Mouse (Mus musculus): ENCODE measurements around the gene Fsd2. TPM values are rescaled to one million over a fixed set of nuclear protein-coding genes. Genes with fewer than 3 reads are reported as not detected.

The Fsd2 gene
- polyA plus RNA-seq, 1 experiment: 0.18 TPM

GRCm38 (mm10) chr7:81593387-81593786 is 26.6 kb upstream of the Fsd2 start:
- DNase-seq (ENCODE audit: low read depth): no peak
- TF ChIP-seq CTCF (IDR thresholded peaks at IDR 0.05; ENCODE audit: borderline replicate concordance, extremely low read depth, insufficient read depth, insufficient read length) (no peak), POLR2A (IDR thresholded peaks at IDR 0.05; ENCODE audit: borderline replicate concordance, extremely low read depth, insufficient read depth, insufficient read length, poor library complexity, severe bottlenecking) (no peak)

DNA sequence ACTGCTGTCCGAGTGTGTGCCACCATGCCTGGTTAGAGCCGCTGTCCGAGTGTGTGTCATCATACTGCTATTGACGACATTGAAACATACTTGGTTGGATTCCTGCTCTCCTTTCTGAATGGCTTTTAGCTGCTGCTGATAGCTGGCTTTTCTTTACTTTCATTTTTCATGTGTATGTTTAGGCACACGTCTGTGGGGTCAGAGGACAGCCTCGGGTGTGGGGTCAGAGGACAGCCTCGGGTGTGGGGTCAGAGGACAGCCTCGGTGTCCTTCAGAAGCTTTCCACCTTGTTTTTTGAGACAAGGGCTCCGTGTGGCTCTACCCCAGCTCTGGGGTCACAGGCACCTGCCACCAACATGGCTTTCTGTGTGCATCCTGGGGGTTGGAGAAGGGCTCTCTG is 25.9 kb upstream of the Fsd2 start:
- TF ChIP-seq POLR2A (IDR thresholded peaks at IDR 0.05; ENCODE audit: borderline replicate concordance, extremely low read depth, insufficient read depth, insufficient read length, poor library complexity, severe bottlenecking) (no peak), CTCF (IDR thresholded peaks at IDR 0.05; ENCODE audit: borderline replicate concordance, extremely low read depth, insufficient read depth, insufficient read length) (no peak)
- DNase-seq (ENCODE audit: low read depth): no peak

DNA sequence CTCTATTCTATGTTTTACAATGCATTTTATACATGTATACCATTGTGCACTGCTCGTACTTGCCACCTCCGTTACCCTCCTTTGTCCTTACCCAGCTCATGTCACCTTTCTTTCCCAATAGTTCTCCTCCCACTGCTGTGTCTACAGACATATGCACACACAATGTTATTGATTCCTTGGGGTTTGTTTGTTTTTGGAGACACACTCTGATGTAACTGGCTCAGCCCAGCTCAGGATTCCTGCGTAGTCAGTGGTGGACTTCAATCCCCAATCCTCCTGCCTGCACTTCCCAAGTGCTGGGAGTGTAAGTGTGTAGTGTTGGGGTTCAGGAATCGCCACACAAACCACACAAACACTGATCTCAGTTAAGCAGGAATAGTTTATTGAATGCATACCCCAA is 20.5 kb upstream of the Fsd2 start:
- no peak for DNase-seq (ENCODE audit: low read depth)
- no peak for TF ChIP-seq POLR2A (IDR thresholded peaks at IDR 0.05; ENCODE audit: borderline replicate concordance, extremely low read depth, insufficient read depth, insufficient read length, poor library complexity, severe bottlenecking)
- TF ChIP-seq CTCF (IDR thresholded peaks at IDR 0.05; ENCODE audit: borderline replicate concordance, extremely low read depth, insufficient read depth, insufficient read length): no peak

DNA sequence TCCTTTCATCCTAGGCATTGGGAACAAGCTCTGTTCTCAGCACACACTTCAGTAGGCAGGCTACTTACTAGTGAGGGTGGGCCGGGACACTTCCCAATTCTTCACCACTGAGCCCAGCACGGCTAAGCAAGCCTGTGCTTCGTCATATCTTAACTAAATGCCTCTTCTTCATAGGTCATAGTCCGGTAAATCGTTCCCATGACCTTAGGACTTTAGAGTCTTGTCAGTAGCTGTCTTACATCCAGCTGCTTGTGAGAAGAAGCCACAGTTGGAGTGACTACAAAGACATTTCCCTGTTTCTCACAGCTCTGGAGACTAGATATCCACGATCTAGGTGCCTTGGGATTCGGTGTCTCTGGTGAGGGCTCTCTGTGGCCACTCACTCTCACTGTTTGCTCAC is 18.6 kb upstream of the Fsd2 start:
- DNase-seq (ENCODE audit: low read depth): no peak
- TF ChIP-seq POLR2A (IDR thresholded peaks at IDR 0.05; ENCODE audit: borderline replicate concordance, extremely low read depth, insufficient read depth, insufficient read length, poor library complexity, severe bottlenecking) (no peak), CTCF (IDR thresholded peaks at IDR 0.05; ENCODE audit: borderline replicate concordance, extremely low read depth, insufficient read depth, insufficient read length) (no peak)

- no peak; the same call in 1 of the 2 replicates for TF ChIP-seq CTCF (IDR thresholded peaks at IDR 0.05; ENCODE audit: borderline replicate concordance, extremely low read depth, insufficient read depth, insufficient read length)
- TF ChIP-seq POLR2A (IDR thresholded peaks at IDR 0.05; ENCODE audit: borderline replicate concordance, extremely low read depth, insufficient read depth, insufficient read length, poor library complexity, severe bottlenecking): no peak
- no peak for DNase-seq (ENCODE audit: low read depth)
These were observed 16.8 kb upstream of the Fsd2 start for GRCm38 (mm10) chr7:81583512-81583911.

- no peak for DNase-seq (ENCODE audit: low read depth)
- TF ChIP-seq CTCF (IDR thresholded peaks at IDR 0.05; ENCODE audit: borderline replicate concordance, extremely low read depth, insufficient read depth, insufficient read length) (no peak), POLR2A (IDR thresholded peaks at IDR 0.05; ENCODE audit: borderline replicate concordance, extremely low read depth, insufficient read depth, insufficient read length, poor library complexity, severe bottlenecking) (no peak)
These were observed 12.6 kb upstream of the Fsd2 start for GRCm38 (mm10) chr7:81579312-81579711.

DNA sequence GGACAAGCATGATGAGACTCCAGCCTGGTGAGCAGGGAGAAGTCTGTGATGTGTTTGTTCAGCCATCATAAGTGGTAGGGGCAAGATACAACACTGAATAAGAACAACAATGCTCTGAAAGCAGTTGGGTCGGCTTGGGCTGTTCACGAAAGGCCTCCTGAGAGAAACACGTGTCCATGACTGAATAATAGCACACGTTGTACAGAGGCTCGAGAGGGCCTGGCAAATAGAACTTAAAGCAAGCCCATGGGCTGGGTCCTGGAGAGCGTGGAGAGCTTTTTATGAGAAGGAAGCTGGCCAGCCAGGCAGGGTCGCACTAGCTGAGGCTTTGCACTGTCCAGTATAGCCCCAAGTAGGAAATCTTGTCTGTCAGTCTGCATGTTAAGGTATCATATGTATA is 11.7 kb upstream of the Fsd2 start:
- TF ChIP-seq CTCF (IDR thresholded peaks at IDR 0.05; ENCODE audit: borderline replicate concordance, extremely low read depth, insufficient read depth, insufficient read length) (no peak), POLR2A (IDR thresholded peaks at IDR 0.05; ENCODE audit: borderline replicate concordance, extremely low read depth, insufficient read depth, insufficient read length, poor library complexity, severe bottlenecking) (no peak)
- DNase-seq (ENCODE audit: low read depth): no peak

DNA sequence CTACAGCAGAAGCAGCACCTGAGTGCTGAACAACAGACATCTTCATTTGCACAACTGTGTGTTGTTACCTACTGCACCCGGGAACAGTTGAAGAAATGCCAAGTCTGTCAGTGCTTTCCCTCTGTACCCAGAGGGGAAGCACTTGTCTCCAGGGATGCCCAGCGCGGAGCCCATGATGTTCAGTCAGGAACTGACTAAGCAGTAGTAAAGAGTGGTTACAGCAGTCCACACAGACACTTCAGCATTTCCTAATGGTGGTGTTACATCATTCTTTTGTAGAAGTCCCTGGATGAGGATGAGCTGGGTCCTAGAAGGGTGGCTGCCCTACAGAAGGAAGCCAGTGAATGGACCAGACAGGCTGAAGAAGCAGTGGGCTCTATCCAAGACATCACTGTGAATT is 11.1 kb upstream of the Fsd2 start:
- no peak for DNase-seq (ENCODE audit: low read depth)
- no peak for TF ChIP-seq CTCF (IDR thresholded peaks at IDR 0.05; ENCODE audit: borderline replicate concordance, extremely low read depth, insufficient read depth, insufficient read length)
- no peak for TF ChIP-seq POLR2A (IDR thresholded peaks at IDR 0.05; ENCODE audit: borderline replicate concordance, extremely low read depth, insufficient read depth, insufficient read length, poor library complexity, severe bottlenecking)

- TF ChIP-seq CTCF (IDR thresholded peaks at IDR 0.05; ENCODE audit: borderline replicate concordance, extremely low read depth, insufficient read depth, insufficient read length): no peak
- TF ChIP-seq POLR2A (IDR thresholded peaks at IDR 0.05; ENCODE audit: borderline replicate concordance, extremely low read depth, insufficient read depth, insufficient read length, poor library complexity, severe bottlenecking): no peak
- no peak for DNase-seq (ENCODE audit: low read depth)
These were observed 8.9 kb upstream of the Fsd2 start for GRCm38 (mm10) chr7:81575606-81576005.

- TF ChIP-seq CTCF (IDR thresholded peaks at IDR 0.05; ENCODE audit: borderline replicate concordance, extremely low read depth, insufficient read depth, insufficient read length): no peak
- no peak for TF ChIP-seq POLR2A (IDR thresholded peaks at IDR 0.05; ENCODE audit: borderline replicate concordance, extremely low read depth, insufficient read depth, insufficient read length, poor library complexity, severe bottlenecking)
- no peak for DNase-seq (ENCODE audit: low read depth)
These were observed 7.1 kb upstream of the Fsd2 start for GRCm38 (mm10) chr7:81573821-81574220.

GRCm38 (mm10) chr7:81573397-81573796 is 6.7 kb upstream of the Fsd2 start:
- no peak for TF ChIP-seq CTCF (IDR thresholded peaks at IDR 0.05; ENCODE audit: borderline replicate concordance, extremely low read depth, insufficient read depth, insufficient read length)
- TF ChIP-seq POLR2A (IDR thresholded peaks at IDR 0.05; ENCODE audit: borderline replicate concordance, extremely low read depth, insufficient read depth, insufficient read length, poor library complexity, severe bottlenecking): no peak

DNA sequence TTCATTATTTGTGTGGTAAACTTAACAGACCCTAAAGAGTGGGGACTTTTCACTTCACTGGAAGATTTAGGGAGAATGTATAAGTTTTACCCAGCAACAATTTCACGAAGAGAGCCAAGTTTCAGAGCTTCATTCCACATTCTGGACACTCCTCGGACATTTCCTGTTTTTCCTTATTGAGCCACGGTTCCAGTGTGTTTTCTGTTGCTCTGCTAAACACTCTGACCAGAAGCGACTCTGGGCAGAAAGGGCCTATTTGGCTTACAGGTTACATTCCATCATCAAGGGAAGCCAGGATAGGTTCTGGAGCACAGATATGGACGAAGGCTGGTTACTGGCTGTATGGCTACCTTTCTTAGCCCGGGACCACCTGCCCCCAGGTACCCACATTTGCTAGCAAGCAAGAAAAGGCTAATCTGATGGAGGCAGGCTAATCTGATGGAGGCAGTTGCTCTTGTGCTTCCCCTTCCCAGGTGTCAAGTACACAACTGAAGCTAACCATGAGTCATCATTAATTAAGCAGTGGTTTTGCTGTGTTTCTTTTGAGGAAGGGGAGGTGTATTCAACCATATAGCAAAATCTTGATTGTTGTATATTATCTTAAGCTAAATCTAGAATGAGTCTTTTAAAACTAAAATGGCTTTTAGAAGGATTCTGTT is 6.0 kb upstream of the Fsd2 start:
- no peak for TF ChIP-seq POLR2A (IDR thresholded peaks at IDR 0.05; ENCODE audit: borderline replicate concordance, extremely low read depth, insufficient read depth, insufficient read length, poor library complexity, severe bottlenecking)
- no peak for TF ChIP-seq CTCF (IDR thresholded peaks at IDR 0.05; ENCODE audit: borderline replicate concordance, extremely low read depth, insufficient read depth, insufficient read length)
- DNase-seq (ENCODE audit: low read depth): no peak

More at GRCm38 (mm10) chr7:81573397-81573796, 6.7 kb upstream of the Fsd2 start:
- no peak for DNase-seq (ENCODE audit: low read depth)

Measured in brain, embryonic 14.5 days (tissue).